Comparison of ENCODE assay signal across 12 mouse cellular contexts in the genomic region with DNA sequence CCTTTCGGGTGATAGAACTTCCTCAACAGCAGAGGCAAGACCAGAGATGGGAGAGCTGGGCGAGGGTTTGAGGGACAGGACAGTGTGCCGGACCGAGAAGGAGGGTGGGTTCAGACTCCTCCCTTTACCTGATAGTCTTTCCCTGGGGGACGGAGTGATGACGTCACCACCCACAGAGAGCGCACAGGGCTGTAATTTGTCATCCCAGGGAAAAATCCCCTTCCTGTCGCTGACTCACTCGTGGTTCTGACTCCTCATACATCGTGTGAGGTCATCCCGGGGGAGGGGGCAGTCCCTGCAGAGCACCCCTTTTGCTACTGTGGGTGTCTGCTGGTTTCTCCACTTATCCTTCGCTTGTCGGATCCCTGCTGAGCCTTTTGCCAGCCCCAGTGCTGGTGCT.
A peak's percentile ranks its signal among the peaks of the same experiment; 100 is the strongest.
DNase-seq lines count a peak whose midpoint lies in the region; ATAC-seq lines count a peak whose summit lies in the region.
"Had no signal": no experiment of that assay in that cellular context is flagged by ENCODE, and none has a peak within 500 bp of the region (broad histone marks: within the 10 kb centered on the region; RNA-seq: fewer than 3 reads in every experiment).

No protein-coding gene starts in this region.

- H3K9me3 ChIP-seq in heart, embryonic 15.5 days (replicated peaks), result no peaks in the 10 kb centered on the region
- no peaks in the 10 kb centered on the region for H3K9me3 ChIP-seq in midbrain, embryonic 16.5 days (replicated peaks; ENCODE audit: control insufficient read depth, low read length, poor library complexity, severe bottlenecking)
- no peaks in the 10 kb centered on the region for H3K9me3 ChIP-seq in midbrain, embryonic 13.5 days
- no peaks in the 10 kb centered on the region for H3K9me3 ChIP-seq in forebrain, embryonic 15.5 days
- no peaks in the 10 kb centered on the region for H3K9me3 ChIP-seq in kidney, embryonic 14.5 days (ENCODE audit: control insufficient read depth, low read length)
- H3K9me3 ChIP-seq: forebrain, embryonic 12.5 days; limb, embryonic 12.5 days had no signal

- H3K9ac ChIP-seq in heart, embryonic 15.5 days, result no peak overlapping the region
- H3K9ac ChIP-seq in midbrain, embryonic 16.5 days (ENCODE audit: low read depth, low read length), result no peak overlapping the region
- no peak overlapping the region for H3K9ac ChIP-seq in midbrain, embryonic 13.5 days (replicated peaks)
- H3K9ac ChIP-seq in forebrain, embryonic 15.5 days (replicated peaks), result no peak overlapping the region
- H3K9ac ChIP-seq in kidney, embryonic 14.5 days (ENCODE audit: low read depth, low read length), result no peak overlapping the region
- H3K9ac ChIP-seq: forebrain, embryonic 12.5 days; limb, embryonic 12.5 days had no signal

- H3K27me3 ChIP-seq in heart, embryonic 15.5 days, result no peaks in the 10 kb centered on the region
- H3K27me3 ChIP-seq in midbrain, embryonic 16.5 days (ENCODE audit: control insufficient read depth, insufficient read depth, low read depth, low read length), result no peaks in the 10 kb centered on the region
- H3K27me3 ChIP-seq in midbrain, embryonic 13.5 days, result no peaks in the 10 kb centered on the region
- no peaks in the 10 kb centered on the region for H3K27me3 ChIP-seq in forebrain, embryonic 15.5 days
- no peaks in the 10 kb centered on the region for H3K27me3 ChIP-seq in kidney, embryonic 14.5 days (ENCODE audit: control insufficient read depth, insufficient read depth, low read length)
- H3K27me3 ChIP-seq: forebrain, embryonic 12.5 days; megakaryocyte, embryonic 14.5 days had no signal

- H3K36me3 ChIP-seq in heart, embryonic 15.5 days, result no peaks in the 10 kb centered on the region
- H3K36me3 ChIP-seq in midbrain, embryonic 16.5 days (ENCODE audit: control insufficient read depth, insufficient read depth, low read length), result no peaks in the 10 kb centered on the region
- H3K36me3 ChIP-seq in midbrain, embryonic 13.5 days, result no peaks in the 10 kb centered on the region
- no peaks in the 10 kb centered on the region for H3K36me3 ChIP-seq in forebrain, embryonic 15.5 days
- H3K36me3 ChIP-seq in kidney, embryonic 14.5 days (ENCODE audit: control insufficient read depth, insufficient read depth, low read length), result no peaks in the 10 kb centered on the region
- H3K36me3 ChIP-seq: forebrain, embryonic 12.5 days; limb, embryonic 12.5 days had no signal

- no peak overlapping the region for H3K4me3 ChIP-seq in heart, embryonic 15.5 days
- no peak overlapping the region for H3K4me3 ChIP-seq in midbrain, embryonic 16.5 days (ENCODE audit: low read depth, low read length)
- H3K4me3 ChIP-seq in midbrain, embryonic 13.5 days (replicated peaks), result no peak overlapping the region
- no peak overlapping the region for H3K4me3 ChIP-seq in forebrain, embryonic 15.5 days
- H3K4me3 ChIP-seq in kidney, embryonic 14.5 days (ENCODE audit: low read length), result no peak overlapping the region
- H3K4me3 ChIP-seq: forebrain, embryonic 12.5 days; megakaryocyte, embryonic 14.5 days had no signal

- H3K4me1 ChIP-seq in heart, embryonic 15.5 days (replicated peaks), result peaks cover 14% of the 10 kb centered on the region
- H3K4me1 ChIP-seq in midbrain, embryonic 16.5 days (ENCODE audit: control insufficient read depth, insufficient read depth, low read length), result no peaks in the 10 kb centered on the region
- no peaks in the 10 kb centered on the region; the same call in 1 of the 2 replicates for H3K4me1 ChIP-seq in midbrain, embryonic 13.5 days (replicated peaks)
- no peaks in the 10 kb centered on the region for H3K4me1 ChIP-seq in forebrain, embryonic 15.5 days
- H3K4me1 ChIP-seq in kidney, embryonic 14.5 days (ENCODE audit: control insufficient read depth, insufficient read depth, low read length), result no peaks in the 10 kb centered on the region
- H3K4me1 ChIP-seq: forebrain, embryonic 12.5 days had no signal

- no peak for DNase-seq in heart, postnatal 36 days
- DNase-seq in c-Kit-positive CD71-negative TER-119-negative erythroid progenitor cells, embryonic 14.5 days (ENCODE audit: low read depth), result peak; percentile 7
- no peak for DNase-seq in urinary bladder, postnatal 36 days (ENCODE audit: low spot score in 2 of 2)
- DNase-seq: kidney, postnatal 36 days had no signal

- no peak overlapping the region for H3K27ac ChIP-seq in heart, embryonic 15.5 days
- H3K27ac ChIP-seq in midbrain, embryonic 16.5 days (ENCODE audit: low read length), result no peak overlapping the region
- H3K27ac ChIP-seq in midbrain, embryonic 13.5 days, result no peak overlapping the region
- no peak overlapping the region for H3K27ac ChIP-seq in forebrain, embryonic 15.5 days (replicated peaks)
- H3K27ac ChIP-seq in kidney, embryonic 14.5 days (ENCODE audit: low read depth, low read length), result no peak overlapping the region
- H3K27ac ChIP-seq: forebrain, embryonic 12.5 days had no signal

- 34% methylated on average over 13 of the region's 13 CpGs for WGBS in heart, embryonic 15.5 days
- 70% methylated on average over 13 of the region's 13 CpGs for WGBS in midbrain, embryonic 16.5 days
- 67% methylated on average over 13 of the region's 13 CpGs for WGBS in midbrain, embryonic 13.5 days
- 76% methylated on average over 13 of the region's 13 CpGs for WGBS in forebrain, embryonic 15.5 days
- 65% methylated on average over 13 of the region's 13 CpGs for WGBS in kidney, embryonic 14.5 days

- ATAC-seq in heart, embryonic 15.5 days (replicated peaks; ENCODE audit: insufficient number of reproducible peaks, insufficient read depth, low FRiP score, low read depth), result no peak
- peak; percentile 39; the same call in 1 of the 2 replicates for ATAC-seq in midbrain, embryonic 16.5 days
- no peak for ATAC-seq in midbrain, embryonic 13.5 days
- no peak for ATAC-seq in forebrain, embryonic 15.5 days (replicated peaks)
- no peak for ATAC-seq in kidney, embryonic 14.5 days (ENCODE audit: low FRiP score, low TSS enrichment)

- intact Hi-C loops in heart, postnatal 36 days (cut with DNase I), result no loop called here

- H3K4me2 ChIP-seq in heart, embryonic 15.5 days, result 0 out of 2 replicates have a peak overlapping the region, but pooled peaks have one; percentile 12
- H3K4me2 ChIP-seq in midbrain, embryonic 16.5 days (ENCODE audit: low read length), result no peak overlapping the region
- H3K4me2 ChIP-seq in midbrain, embryonic 13.5 days (replicated peaks), result no peak overlapping the region
- H3K4me2 ChIP-seq in forebrain, embryonic 15.5 days (replicated peaks), result no peak overlapping the region
- no peak overlapping the region for H3K4me2 ChIP-seq in kidney, embryonic 14.5 days (replicated peaks; ENCODE audit: low read depth, low read length)
- H3K4me2 ChIP-seq: forebrain, embryonic 12.5 days had no signal
